Mouse (Mus musculus): ENCODE measurements at regions not wholly inside any gene's neighbourhood (a gene's known extent, or its start where the extent isn't known, plus 50 kb on each side); places are given as distances from the start of the nearest gene placed in this dataset.

DNA sequence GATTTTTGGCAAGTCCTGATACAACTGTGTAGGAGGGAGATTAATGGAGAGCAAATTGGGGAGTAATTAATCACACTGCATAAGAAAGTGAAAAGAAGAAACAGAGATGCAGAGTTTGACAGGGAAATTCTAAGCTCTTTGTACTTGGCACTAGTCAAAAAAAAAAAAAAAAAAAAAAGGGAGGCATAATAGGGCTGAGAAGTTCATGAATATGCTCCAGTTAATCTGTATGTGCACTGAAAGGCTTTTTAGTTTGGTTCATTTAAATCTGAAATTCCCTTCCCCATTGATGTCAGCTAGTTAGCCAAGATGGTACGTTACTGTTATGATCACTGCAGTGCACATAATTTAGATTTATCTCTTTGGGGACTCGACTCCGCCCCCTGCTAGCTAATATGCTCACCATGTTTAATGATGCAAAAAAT is 470.8 kb upstream of the Map3k7 start:
- no peak for DNase-seq (ENCODE audit: low read depth, low spot score)

DNA sequence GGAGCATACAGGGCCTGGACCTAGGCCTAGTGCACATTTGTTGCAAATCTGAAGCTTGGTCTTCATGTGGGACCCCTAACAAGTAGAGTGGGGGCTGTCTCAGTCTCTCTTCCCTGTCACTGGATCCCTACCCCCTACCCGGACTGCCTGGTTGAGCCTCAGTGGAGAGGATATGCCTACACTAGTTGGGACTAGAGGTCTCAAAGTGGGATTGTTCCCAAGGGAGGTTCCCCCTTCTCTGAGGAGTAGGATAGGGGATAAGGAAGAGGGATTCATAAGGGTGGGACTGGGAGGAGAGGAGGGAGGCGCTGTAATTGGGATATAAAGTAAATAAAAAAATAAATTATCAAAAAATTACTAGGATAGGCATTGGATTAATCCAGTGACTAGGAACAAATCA is 464.0 kb upstream of the Map3k7 start:
- DNase-seq (ENCODE audit: low read depth, low spot score), result no peak

DNA sequence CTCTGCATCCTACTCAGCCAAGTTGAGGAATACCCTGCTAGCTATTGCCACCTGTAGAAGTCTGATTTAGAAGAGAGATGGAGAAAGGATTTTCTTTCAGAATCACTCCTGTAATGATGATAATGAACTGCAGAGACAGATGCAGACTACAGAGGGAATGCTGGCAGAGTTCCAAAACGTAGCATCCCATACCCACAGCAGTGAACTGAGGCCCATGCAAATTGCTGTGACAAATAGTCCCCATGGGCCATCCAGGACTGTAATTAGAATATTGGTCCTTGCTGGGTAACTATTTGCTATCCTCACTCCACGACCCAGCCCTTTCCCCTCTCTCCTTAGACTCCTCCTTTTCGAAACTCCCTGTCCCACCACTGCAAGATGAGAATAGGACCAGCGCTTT is 463.5 kb upstream of the Map3k7 start:
- DNase-seq (ENCODE audit: low read depth, low spot score), result no peak

DNA sequence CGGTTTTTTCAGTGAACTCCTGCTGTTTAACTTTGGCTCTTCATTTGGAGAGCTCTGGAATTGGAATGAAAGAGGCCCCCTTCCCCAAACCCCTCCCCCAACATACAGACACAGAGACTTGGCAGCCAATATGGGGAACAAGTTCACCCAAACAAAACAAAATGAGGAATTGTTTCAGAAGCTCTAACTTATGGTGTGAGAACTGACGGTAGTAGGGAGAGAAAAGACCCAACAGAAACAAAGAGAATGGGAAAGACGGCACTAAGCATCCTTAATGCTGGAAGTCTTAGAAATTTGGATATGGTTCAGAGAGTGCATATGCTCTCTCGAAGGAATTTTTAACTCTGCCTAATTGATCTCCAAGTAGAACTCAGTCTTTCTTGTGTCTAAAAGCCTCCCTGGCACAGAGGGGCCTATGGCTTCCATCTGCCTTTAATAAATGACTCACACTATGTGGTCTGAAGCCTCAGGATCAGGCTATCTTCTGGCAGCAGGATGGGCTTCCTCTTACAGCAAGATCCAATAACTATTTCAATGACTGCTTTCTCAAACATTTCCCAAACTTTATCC is 438.2 kb upstream of the Map3k7 start:
- DNase-seq (ENCODE audit: low read depth, low spot score), result no peak

DNA sequence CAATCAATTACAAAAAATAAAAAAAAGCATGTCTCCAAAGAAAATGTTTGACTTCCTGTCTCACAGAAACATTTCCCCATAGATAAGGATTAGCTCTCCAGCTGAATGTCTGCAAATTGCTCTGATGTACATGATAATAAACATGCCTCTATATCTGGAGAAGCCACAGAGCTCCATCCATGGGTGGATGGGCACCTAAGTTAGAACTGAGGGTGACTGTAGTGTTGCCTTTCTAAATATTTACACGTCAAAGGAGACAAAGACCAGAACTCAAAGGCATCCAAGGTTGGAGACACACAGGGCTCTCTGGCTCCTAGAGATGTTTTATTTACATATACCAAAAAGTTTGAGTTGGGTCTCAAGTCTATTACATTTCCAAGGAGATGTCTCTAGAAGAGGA is 427.1 kb upstream of the Map3k7 start:
- DNase-seq (ENCODE audit: low read depth, low spot score), result no peak

DNA sequence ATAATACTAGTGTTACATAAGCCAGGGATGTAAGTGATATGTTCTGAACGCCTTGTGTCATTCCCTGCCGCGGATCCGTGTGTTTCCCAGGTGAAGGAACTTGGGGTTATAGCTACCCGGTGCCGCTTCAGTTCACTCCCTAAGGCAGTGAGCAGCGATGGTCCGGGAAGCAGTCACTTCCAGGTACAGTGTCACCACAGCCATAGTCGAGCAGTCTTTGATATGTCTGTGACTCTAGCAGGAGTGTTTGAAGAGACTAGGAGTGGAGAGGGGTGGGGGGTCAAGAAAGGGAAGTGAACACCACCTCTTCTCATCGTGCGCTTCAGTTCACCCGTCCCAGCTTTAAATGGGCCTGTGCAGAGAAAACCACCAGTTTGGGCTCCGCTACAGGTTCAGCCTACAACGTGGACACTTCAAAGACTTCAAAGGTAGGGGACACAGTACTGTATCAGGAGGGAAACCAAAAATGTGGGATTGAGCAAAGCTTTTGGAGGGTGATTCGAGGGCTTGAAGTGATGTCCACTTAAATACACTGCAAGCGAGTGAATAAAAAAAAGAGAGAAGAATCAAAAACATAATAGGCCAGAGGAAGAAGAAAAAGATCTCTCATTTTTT is 410.0 kb upstream of the Map3k7 start:
- no peak for DNase-seq (ENCODE audit: low read depth, low spot score)

DNA sequence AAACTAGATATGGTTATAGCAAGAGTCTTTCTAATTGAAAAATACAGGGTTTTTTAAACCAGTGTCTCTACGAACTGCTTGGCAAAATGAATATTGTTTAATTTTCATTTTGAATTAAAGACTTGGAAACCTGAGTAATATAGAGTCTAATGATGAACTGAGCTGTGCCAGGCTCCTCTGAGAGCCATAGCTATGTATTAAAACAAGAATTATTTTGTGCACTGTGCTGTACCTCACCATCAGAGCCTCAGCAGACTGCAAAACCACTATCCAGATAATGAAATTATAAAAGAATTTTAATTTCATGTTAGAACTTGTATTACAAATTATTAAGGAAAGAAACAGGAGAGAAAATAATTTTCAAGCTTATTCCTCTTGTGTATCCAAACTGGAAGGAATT is 408.8 kb upstream of the Map3k7 start:
- DNase-seq (ENCODE audit: low read depth, low spot score), result no peak

DNA sequence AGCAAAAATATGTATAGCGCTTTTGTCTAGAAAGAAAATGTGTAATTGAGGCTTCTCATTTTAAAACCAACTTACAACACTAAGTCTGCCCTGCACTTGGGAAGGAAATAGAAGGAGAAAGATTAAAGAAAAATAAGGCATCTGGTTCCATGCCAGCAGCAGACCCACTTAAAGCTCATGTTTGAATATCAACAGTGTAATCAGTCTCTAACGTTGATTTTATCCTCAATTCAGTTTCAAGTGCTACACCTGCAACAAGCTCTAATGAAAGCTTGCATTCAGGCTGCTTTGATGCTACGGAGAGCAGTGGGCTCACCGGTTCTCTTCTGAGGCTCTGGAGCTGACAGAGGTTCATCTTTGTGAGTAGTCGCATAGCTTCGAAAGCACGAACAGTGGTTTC is 406.6 kb upstream of the Map3k7 start:
- DNase-seq (ENCODE audit: low read depth, low spot score), result no peak

DNA sequence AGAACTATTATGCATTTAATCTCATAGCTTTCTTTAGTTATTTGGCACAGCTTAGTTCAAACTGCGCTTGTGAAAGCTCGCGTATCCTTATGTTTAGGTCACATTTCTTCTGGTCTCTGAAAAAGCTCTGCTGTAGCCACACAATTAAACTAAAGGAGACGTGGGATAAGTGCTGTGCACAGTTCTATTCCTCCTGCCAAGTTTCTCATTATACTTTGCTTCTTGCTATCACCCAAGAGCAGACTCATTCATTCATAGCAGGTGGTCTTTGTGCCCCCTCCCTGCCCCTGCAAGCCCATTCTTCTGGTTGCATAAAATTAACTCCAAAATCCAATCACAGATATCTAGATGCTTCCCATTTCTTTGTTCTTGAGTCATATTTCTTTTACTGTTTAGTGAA is 403.6 kb upstream of the Map3k7 start:
- no peak for DNase-seq (ENCODE audit: low read depth, low spot score)

DNA sequence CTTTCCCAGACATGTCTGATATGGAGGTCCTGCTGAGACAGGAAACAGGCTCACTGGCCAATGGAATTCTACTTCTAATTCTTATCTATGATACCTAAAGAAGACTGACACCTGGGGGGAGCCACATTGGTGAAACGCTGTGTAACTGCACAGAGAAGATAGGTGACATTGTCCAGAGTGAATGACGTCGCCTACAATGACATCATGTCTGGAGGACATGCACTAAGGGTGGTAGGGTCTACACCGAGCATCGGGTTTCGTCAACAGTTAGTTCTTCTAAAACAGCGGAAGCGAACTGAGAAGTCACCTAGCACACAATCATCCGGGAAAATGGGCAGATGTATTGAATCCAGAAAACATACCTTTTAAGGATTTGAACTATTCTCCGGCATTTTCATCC is 402.7 kb upstream of the Map3k7 start:
- no peak for DNase-seq (ENCODE audit: low read depth, low spot score)

DNA sequence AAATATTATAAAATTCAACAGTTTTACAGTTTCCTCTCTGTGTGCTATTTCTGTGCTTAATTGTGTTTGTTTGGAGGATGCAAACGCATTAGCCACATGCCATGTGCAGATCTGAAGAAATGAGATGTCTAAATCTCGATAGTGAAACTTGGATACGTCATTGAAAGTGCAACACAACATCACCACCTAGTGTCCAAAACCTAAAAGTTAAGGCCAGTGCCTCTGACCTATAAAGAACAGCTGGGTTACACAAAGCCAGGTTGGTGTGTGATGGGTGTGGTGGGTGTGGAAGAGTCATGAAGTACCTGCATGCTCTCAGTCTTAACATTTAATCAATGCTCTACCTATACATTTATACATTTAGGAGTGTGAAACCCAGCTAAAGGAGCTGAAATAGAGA is 402.1 kb upstream of the Map3k7 start:
- peak; percentile 39 for DNase-seq (ENCODE audit: low read depth, low spot score)

DNA sequence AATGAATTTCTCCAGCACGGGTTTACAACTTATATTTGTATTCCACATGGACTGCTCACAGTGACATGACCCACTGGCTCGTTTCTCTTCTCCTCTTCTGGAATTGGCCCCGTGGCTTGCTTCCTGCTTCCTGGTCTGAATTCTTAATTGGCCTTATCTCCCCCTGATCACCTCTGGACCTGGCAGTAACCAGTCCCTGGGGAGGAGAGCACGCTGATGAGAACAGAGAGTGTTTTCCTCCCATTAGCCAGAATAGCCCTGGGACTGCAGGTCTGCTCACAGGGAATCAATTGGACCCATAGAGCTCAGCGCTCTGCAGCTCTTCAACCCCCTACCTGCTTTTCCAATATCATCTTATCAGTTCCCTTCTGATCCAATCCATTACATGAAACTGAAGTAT is 397.7 kb upstream of the Map3k7 start:
- DNase-seq (ENCODE audit: low read depth, low spot score), result no peak

DNA sequence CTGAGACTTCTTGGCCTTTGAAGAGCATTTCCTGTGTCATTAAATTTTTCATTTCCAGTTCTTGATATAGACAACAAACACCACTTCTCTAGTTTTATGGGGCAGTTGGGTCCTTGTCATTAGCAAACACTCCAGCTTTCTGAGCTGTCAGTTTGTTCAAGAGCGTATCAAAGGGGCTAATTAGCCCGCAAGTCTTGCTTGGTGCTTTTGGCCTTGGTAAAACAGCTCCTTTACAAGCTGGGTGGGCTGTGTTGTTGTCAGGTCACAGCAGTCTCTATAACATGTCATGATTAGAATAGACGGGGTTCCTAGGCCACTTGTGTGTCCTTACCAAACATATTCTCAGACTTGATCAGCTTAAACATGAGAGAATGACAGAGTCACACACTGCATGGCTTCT is 397.1 kb upstream of the Map3k7 start:
- no peak for DNase-seq (ENCODE audit: low read depth, low spot score)

DNA sequence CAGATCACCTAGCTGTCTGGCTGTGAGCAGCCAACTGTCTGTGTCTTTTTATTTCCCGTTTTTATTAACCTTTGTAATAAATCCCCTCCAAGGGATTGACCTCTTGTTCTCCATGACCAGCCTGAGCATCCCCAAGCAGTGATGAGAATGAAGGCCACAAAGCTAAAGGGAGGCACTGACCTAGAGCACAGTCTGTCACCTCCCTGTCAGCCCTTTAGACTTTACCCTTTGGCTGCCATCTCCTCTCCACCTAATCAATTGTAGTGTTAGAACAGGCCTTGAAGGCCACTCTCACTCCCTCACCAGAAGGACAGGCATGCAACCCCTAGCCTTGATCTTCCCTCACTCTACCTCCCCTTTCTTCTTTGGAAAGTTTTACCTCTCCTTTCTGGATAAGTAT is 394.2 kb upstream of the Map3k7 start:
- no peak for DNase-seq (ENCODE audit: low read depth, low spot score)

DNA sequence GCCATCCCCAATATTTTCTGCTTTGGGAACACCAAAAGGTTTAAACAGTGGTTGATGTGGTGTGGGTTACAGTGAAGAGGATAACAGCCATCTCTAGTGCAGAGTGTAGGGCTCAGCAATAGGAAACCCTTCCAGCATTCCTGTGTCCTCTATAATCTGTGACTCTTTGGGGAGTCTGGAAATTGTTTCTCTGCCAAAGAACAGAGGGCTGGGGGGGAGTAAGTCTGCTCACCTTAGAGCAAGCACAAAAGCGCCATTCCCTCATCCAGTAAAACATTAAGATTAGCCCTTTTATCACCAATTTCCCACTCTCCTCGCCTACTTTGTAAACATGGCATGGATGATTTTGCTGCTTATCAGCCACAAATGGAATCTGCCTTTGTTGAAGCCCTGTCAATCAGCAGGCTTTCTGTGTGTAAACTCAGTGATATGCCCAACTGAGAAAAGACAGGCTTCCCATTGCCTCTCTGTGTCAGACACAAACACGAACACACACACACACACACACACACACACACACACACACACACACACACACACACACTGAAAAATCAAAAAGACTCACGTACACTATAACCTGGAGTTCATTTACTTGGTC is 386.8 kb upstream of the Map3k7 start:
- no peak for DNase-seq (ENCODE audit: low read depth, low spot score)

DNA sequence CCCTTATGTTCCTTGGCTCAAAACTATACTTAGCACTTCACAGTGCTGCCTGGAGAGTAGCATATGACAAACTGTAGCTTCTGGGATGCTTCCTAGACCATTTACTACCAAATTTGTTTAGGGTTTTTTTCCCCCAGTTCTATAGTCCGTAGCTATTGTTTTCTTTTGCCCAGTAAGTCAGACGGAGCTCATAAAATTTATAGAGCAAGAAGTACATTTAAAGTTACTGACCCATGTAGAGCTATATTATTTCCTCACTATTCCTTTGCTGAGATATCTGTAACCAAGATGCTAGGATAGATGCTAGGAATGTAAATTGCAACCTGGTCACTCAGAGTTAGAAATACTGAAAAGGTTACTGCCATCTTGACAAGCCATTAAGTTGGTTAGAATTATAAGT is 380.4 kb upstream of the Map3k7 start:
- DNase-seq (ENCODE audit: low read depth, low spot score), result no peak

DNA sequence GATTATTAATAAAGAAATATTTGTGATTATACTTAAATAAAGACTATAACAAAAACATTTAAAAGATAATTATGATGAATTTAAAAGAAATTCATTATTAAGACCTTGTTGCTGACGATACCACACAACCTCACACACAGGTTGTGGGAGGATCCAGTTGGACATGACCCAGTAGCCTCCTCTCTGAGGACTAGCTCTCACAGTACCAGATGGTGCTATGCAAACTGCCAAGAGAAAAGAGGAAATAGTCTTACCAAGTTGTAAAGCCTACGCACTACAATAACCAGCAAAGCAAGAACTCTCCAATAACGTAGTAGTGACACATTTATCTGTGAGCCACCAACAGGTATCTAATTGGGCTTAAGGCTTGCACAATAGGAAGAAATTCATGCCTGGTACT is 379.7 kb upstream of the Map3k7 start:
- DNase-seq (ENCODE audit: low read depth, low spot score), result no peak

DNA sequence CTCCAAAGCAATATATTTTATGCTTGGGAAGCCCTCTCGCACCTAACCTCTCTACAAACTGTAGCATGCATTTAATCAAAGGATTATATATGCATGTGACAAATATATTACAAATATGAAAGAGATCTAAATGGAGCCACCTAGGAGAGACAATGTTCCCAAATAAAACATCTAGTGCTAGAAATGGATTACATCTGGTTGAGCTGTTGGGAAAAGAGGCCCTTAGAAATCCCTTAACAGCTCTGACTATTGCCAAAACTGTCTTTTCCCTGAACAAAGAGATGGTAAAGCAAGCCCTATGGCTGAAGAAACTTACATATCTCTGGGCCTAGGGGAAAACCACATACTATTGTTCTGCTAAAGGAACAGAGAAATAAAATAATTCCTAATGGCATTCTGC is 369.8 kb upstream of the Map3k7 start:
- no peak for DNase-seq (ENCODE audit: low read depth, low spot score)

DNA sequence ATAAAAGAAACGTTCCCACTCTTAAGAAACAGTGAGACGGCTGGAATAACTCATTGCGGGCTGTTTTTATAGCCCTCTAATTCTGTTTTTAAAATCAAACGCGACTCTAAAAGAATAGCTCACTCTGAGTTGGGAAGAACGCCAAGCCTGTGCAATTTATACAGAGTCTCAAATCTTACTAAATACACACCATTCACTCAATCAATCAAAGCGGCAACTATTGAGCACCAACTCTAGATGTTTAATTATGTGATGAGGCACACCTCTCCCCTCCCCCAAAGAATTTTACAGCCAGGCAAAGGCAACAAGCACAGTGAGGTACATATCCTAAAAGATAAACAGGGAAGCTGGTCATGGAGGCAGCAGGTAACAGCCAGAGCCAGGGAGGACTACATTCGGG is 362.4 kb upstream of the Map3k7 start:
- DNase-seq (ENCODE audit: low read depth, low spot score), result no peak

DNA sequence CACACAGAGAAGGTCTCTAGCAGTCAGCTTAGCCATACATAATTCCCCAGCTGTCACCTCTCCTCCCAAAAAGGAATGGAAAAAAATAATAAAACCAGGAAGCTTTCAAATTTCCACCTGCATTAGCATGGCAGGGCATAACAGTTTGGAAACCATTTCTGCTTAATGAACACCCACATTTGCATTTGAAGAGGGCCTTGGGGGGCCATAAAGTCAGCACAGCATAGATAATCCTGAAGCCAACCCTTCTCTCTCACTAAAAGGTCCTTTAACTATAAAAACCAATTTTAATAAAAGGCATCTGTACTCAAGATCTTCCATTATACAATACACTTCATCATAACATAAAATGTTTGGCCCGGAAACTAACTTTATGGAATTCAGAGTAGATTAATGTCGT is 360.1 kb upstream of the Map3k7 start:
- DNase-seq (ENCODE audit: low read depth, low spot score), result no peak

DNA sequence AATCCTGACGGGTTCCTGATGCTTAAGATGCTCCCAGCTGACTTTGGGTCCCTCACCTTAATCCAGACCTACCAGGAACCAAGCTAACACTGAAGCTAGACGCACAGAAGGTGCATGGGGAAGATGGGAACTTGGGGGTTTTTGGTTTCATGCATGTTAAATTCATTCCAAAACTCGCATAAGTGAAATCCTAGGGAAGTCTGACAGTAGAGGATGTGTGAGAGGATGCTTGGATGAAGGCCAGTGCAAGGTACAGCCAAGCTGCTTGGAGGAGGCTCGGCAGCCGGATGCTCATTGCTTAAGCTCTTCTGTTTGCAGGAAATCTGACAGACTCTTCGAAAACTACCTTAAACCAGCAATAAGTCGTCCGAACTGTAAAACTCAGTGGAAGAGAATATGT is 355.1 kb upstream of the Map3k7 start:
- no peak for DNase-seq (ENCODE audit: low read depth, low spot score)

DNA sequence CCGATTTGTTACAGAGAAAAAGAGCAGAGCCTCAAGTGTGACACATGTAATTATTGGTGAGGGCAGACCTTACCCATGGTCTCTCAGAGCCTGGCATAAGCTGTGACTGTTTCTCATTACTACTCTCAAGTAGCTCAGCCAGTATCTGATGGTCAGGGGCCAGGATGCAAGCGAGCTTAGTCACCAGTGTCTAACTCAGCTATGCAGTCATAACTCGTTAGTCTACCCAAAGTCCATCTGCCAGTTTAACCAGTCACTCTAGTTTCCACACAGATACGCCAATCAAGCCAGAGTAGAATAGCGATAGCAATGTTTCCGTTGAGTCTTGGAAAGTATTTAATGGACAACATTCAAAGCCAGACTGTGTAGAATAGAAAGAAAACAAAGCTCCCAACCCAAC is 354.3 kb upstream of the Map3k7 start:
- no peak for DNase-seq (ENCODE audit: low read depth, low spot score)

DNA sequence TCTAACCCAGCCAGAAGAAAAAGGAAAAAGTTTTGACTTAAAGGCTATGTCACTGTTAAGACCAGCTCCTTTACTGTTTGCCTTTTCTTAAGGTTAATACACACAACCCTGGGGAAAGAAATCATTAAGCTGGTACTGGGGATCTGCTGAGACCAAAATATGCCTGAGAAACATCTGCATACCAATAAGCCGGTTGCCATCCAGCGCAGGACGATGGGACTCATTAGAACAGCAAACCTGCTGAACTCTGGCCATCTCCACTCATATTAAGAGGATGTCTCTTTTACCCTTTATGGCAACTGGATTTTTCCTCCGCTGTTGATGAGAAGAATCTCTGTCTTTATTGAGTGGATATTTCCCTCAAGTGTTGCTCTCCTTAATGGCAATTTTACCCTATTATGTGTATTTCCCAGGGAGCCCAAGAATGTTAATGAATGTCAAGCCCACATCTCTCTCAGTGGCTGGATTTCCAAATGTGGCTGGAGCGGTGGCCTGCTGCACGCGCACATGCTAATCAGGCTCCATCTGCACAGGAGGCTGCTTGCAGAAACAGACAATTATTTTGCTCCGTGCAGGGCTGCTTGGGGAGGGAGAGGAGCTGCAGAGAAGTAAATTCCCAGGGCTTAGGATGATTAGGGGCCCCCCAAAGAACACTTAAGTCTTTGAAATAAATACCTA is 351.6 kb upstream of the Map3k7 start:
- no peak for DNase-seq (ENCODE audit: low read depth, low spot score)
